Mouse (Mus musculus) E14TG2a.4 (cell line): ENCODE measurements around the gene Qtrt1.

Experiments used
- CTCF ChIP-seq: conservative IDR thresholded peaks from 2 replicates; pipeline ENCODE4 v1.5.1; 2014; ENCODE audit warnings: low read length
- POU5F1 ChIP-seq: IDR thresholded peaks from 2 replicates; pipeline ENCODE4 v1.6.1; 2014; ENCODE audit warnings: low read length, borderline replicate concordance

- TF ChIP-seq CTCF (no peak), POU5F1 (no peak)
Observed at GRCm38 (mm10) chr9:21401042-21401441, 10.6 kb upstream of the Qtrt1 start.
